Mouse (Mus musculus) liver, adult 2 months (tissue): ENCODE measurements around the gene Gvin1. TPM values are rescaled to one million over a fixed set of nuclear protein-coding genes. Genes with fewer than 3 reads are reported as not detected.
"Not testable (repeated sequence)": the region's sequence is repeated elsewhere in the genome, so short reads cannot be mapped to it uniquely, and the experiment has no call there.

Source experiments
- DNase-seq: peaks from one replicate; pipeline ENCODE4 v3.0.0-alpha.2; 2011; ENCODE audit warnings: low read depth, low spot score; ENCODE audit errors: extremely low read depth
- H3K27ac ChIP-seq: fragments of 200-500 bp; replicated peaks from 2 replicates; pipeline ENCODE4 v1.5.1; 2012; ENCODE audit warnings: low read depth, mild to moderate bottlenecking, control low read depth, inconsistent platforms, low read length; ENCODE audit not compliant: insufficient read depth
- H3K27me3 ChIP-seq: fragments of 200-500 bp; 2 replicates; pipeline ENCODE4 v1.6.1; 2012; ENCODE audit warnings: mild to moderate bottlenecking, moderate library complexity, low read length, inconsistent platforms; ENCODE audit not compliant: control insufficient read depth, insufficient read depth
- H3K36me3 ChIP-seq: fragments of 200-500 bp; 2 replicates; pipeline ENCODE4 v1.6.1; 2012; ENCODE audit warnings: low read length, inconsistent platforms; ENCODE audit not compliant: control insufficient read depth, insufficient read depth
- H3K4me1 ChIP-seq: fragments of 200-500 bp; 2 replicates; pipeline ENCODE4 v1.6.1; 2011; ENCODE audit warnings: low read length; ENCODE audit not compliant: control insufficient read depth, insufficient read depth
- H3K4me3 ChIP-seq: fragments of 200-500 bp; 2 replicates; pipeline ENCODE4 v1.5.1; 2011; ENCODE audit warnings: low read depth, mild to moderate bottlenecking, control low read depth, low read length, moderate library complexity; ENCODE audit not compliant: insufficient read depth
- H3K79me2 ChIP-seq: fragments of 200-500 bp; 2 replicates; pipeline ENCODE4 v1.6.1; 2012; ENCODE audit warnings: inconsistent platforms, mild to moderate bottlenecking, low read length, moderate library complexity; ENCODE audit not compliant: control insufficient read depth, insufficient read depth
- H3K9ac ChIP-seq: fragments of 200-500 bp; 2 replicates; pipeline ENCODE4 v1.6.1; 2012; ENCODE audit warnings: low read depth, mild to moderate bottlenecking, control low read depth, inconsistent platforms, low read length
- CTCF ChIP-seq: fragments of 200-500 bp; IDR thresholded peaks from 2 replicates; pipeline ENCODE4 v1.5.1; 2011; ENCODE audit warnings: low read depth, low read length, control low read depth
- POLR2A ChIP-seq: fragments of 200-500 bp; IDR thresholded peaks from 2 replicates; pipeline ENCODE4 v1.6.1; 2011; ENCODE audit warnings: low read length, control low read depth; ENCODE audit not compliant: insufficient read depth; ENCODE audit errors: extremely low read depth
- WGBS: fragments of 180-500 bp; shearing (Covaris S2); methylation state at CpG from one replicate; pipeline ENCODE4 v1.1.7; 2018; 5-methylcytosine and 5-hydroxymethylcytosine counted together
- polyA plus RNA-seq: library from polyadenylated mRNA; depleted of rRNA; stranded (reverse); fragments of >200 nt; gene quantifications from 2 replicates; pipeline ENCODE4 v1.2.3, GENCODE M21; 2012; rRNA removed
- total RNA-seq: library from RNA; depleted of rRNA; stranded (reverse); fragments of >200 nt; gene quantifications from 2 replicates; pipeline ENCODE4 v1.2.3, GENCODE M21; 2014; rRNA removed

Gvin1 gene
- total RNA-seq (12.8 and 13.8 TPM in 2 replicates), polyA plus RNA-seq (0.15 and 0.32 TPM in 2 replicates)

GRCm38 (mm10) chr7:106215177-106215576 lies at the start of gene Gvin1:
Gvin1 (minus strand) TSS chr7:106215326.
- not testable (repeated sequence) for H3K79me2 ChIP-seq, H3K4me1 ChIP-seq, DNase-seq, H3K27me3 ChIP-seq, H3K36me3 ChIP-seq, H3K9ac ChIP-seq, H3K27ac ChIP-seq, H3K4me3 ChIP-seq
- WGBS = 13% methylated on average over 1 of the region's 1 CpGs

- no peak overlapping the region for H3K27ac ChIP-seq
- DNase-seq = no peak
- no peak overlapping the region for H3K4me3 ChIP-seq
- 80% methylated on average over 2 of the region's 2 CpGs for WGBS
- no peak overlapping the region for H3K9ac ChIP-seq
- H3K36me3 ChIP-seq = no peaks in the 10 kb centered on the region
- H3K27me3 ChIP-seq = no peaks in the 10 kb centered on the region
- no peaks in the 10 kb centered on the region for H3K4me1 ChIP-seq
- TF ChIP-seq CTCF = no peak
- no peak for TF ChIP-seq POLR2A
- H3K79me2 ChIP-seq = no peaks in the 10 kb centered on the region
Observed at GRCm38 (mm10) chr7:106251844-106252517, 36.9 kb upstream of the Gvin1 start.

- no peaks in the 10 kb centered on the region for H3K4me1 ChIP-seq
- H3K9ac ChIP-seq = no peak overlapping the region
- no peak for DNase-seq
- H3K27ac ChIP-seq = no peak overlapping the region
- 86% methylated on average over 2 of the region's 2 CpGs for WGBS
- no peaks in the 10 kb centered on the region for H3K79me2 ChIP-seq
- H3K4me3 ChIP-seq = no peak overlapping the region
- TF ChIP-seq POLR2A (no peak), CTCF (no peak)
- no peaks in the 10 kb centered on the region for H3K27me3 ChIP-seq
- H3K36me3 ChIP-seq = no peaks in the 10 kb centered on the region
Observed at GRCm38 (mm10) chr7:106248922-106249321, 33.8 kb upstream of the Gvin1 start.

GRCm38 (mm10) chr7:106248245-106248644 lies 33.1 kb upstream of the Gvin1 start:
- Histone ChIP-seq H3K27me3 (no peaks in the 10 kb centered on the region), H3K9ac (no peak overlapping the region), H3K36me3 (no peaks in the 10 kb centered on the region), H3K79me2 (no peaks in the 10 kb centered on the region), H3K27ac (no peak overlapping the region), H3K4me1 (no peaks in the 10 kb centered on the region), H3K4me3 (no peak overlapping the region)
- WGBS = 66% methylated on average over 2 of the region's 2 CpGs
- no peak for DNase-seq
- TF ChIP-seq POLR2A (no peak), CTCF (no peak)

GRCm38 (mm10) chr7:106245601-106246000 lies 30.5 kb upstream of the Gvin1 start:
- 78% methylated on average over 6 of the region's 6 CpGs for WGBS
- no peak for TF ChIP-seq POLR2A
- TF ChIP-seq CTCF = no peak

GRCm38 (mm10) chr7:106240484-106241275 lies 25.6 kb upstream of the Gvin1 start:
- 90% methylated on average over 12 of the region's 12 CpGs for WGBS
- H3K9ac ChIP-seq, DNase-seq, H3K36me3 ChIP-seq, H3K4me1 ChIP-seq, H3K27me3 ChIP-seq, H3K27ac ChIP-seq, H3K4me3 ChIP-seq, H3K79me2 ChIP-seq: not testable (repeated sequence)

More at GRCm38 (mm10) chr7:106245601-106246000, 30.5 kb upstream of the Gvin1 start:
- no peak overlapping the region for H3K9ac ChIP-seq
- no peak overlapping the region for H3K27ac ChIP-seq
- H3K4me1 ChIP-seq = no peaks in the 10 kb centered on the region
- H3K79me2 ChIP-seq = no peaks in the 10 kb centered on the region
- no peak for DNase-seq
- H3K36me3 ChIP-seq = no peaks in the 10 kb centered on the region
- H3K4me3 ChIP-seq = no peak overlapping the region
- no peaks in the 10 kb centered on the region; the same call in 1 of the 2 replicates for H3K27me3 ChIP-seq
